Mouse (Mus musculus): Measurements from ENCODE around the gene Ppp2r5c.

DNA sequence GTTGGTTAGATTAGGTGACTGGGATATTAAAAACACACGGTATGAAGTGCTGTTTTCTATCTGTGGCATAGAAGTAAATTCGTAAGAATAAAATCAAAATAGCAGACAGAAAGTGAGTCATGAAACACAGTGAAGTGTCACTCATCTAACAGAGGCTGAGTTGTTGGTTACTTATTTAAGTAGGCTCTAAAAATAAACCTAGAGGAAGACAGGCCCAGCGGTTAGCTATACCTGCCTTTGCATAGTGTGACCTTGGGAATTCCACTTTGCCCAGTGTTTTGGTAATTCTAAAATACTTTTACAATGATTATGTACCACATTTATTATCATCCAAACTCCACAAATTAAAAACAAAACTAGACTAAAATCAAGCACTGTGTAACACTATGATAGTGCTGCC lies 86.9 kb downstream of the Ppp2r5c start:
- no peak for TF ChIP-seq CTCF (IDR thresholded peaks at IDR 0.05; ENCODE audit: borderline replicate concordance, insufficient read depth, low read depth, low read length)
- TF ChIP-seq POLR2A (IDR thresholded peaks at IDR 0.05; ENCODE audit: borderline replicate concordance, insufficient read depth, low read length): no peak
